Mouse (Mus musculus) forebrain, embryonic 10.5 days (tissue): ENCODE data around the gene Gm11555. TPM values are rescaled to one million over a fixed set of nuclear protein-coding genes. Genes with fewer than 3 reads are reported as not detected.
A peak's percentile ranks its signal among the peaks of the same experiment; 100 is the strongest.
"Not testable (repeated sequence)": the region's sequence is repeated elsewhere in the genome, so short reads cannot be mapped to it uniquely, and the experiment has no call there.

ENCODE experiments used
- DNase-seq: peaks from one replicate; pipeline ENCODE4 v3.0.0-alpha.2; 2017; ENCODE audit warnings: low spot score; ENCODE audit errors: extremely low spot score
- H3K27ac ChIP-seq: fragments of 300-500 bp; sonication (generic); 2 replicates; pipeline ENCODE4 v1.5.1; 2016; ENCODE audit warnings: mild to moderate bottlenecking
- H3K27me3 ChIP-seq: fragments of 300-500 bp; sonication (generic); 2 replicates; pipeline ENCODE4 v1.6.1; 2016; ENCODE audit warnings: mild to moderate bottlenecking; ENCODE audit not compliant: poor library complexity, severe bottlenecking
- H3K36me3 ChIP-seq: fragments of 300-500 bp; sonication (generic); replicated peaks from 2 replicates; pipeline ENCODE4 v1.6.1; 2016; ENCODE audit warnings: mild to moderate bottlenecking, moderate library complexity
- H3K4me1 ChIP-seq: fragments of 300-500 bp; sonication (generic); 2 replicates; pipeline ENCODE4 v1.6.1; 2016
- H3K4me3 ChIP-seq: fragments of 300-500 bp; sonication (generic); 2 replicates; pipeline ENCODE4 v1.5.1; 2016; ENCODE audit warnings: mild to moderate bottlenecking, moderate library complexity
- H3K9me3 ChIP-seq: fragments of 300-500 bp; sonication (generic); 2 replicates; pipeline ENCODE4 v1.6.1; 2016; ENCODE audit warnings: mild to moderate bottlenecking, moderate library complexity
- WGBS: fragments of 180-500 bp; shearing (Covaris S2); methylation state at CpG from one replicate; pipeline ENCODE4 v1.1.7; 2016; 5-methylcytosine and 5-hydroxymethylcytosine counted together
- polyA plus RNA-seq: library from polyadenylated mRNA; unstranded; fragments of >200 nt; fragmentation: Nextera tagmentation; extraction: Ambion mirVana; gene quantifications from 2 replicates; pipeline ENCODE4 v1.2.1, GENCODE M21; 2016

Gene Gm11555
- not detected in 2 replicates for polyA plus RNA-seq

- no peaks in the 10 kb centered on the region for H3K4me1 ChIP-seq
- H3K9me3 ChIP-seq = no peaks in the 10 kb centered on the region
- whole genome bisulfite sequencing = 79% methylated on average over 2 of the region's 2 CpGs
- H3K36me3 ChIP-seq = no peaks in the 10 kb centered on the region
- H3K27ac ChIP-seq = no peak within 1 kb of the TSS
- H3K27me3 ChIP-seq = no peaks in the 10 kb centered on the region
- no peak for DNase-seq
- no peak within 1 kb of the TSS for H3K4me3 ChIP-seq
Observed at GRCm38 (mm10) chr11:99650136-99650535, at the start of gene Gm11555. Gene Gm11555, minus strand, starts transcription at chr11:99650236.

- H3K9me3 ChIP-seq = no peaks in the 10 kb centered on the region
- WGBS = 84% methylated on average over 1 of the region's 1 CpGs
- H3K36me3 ChIP-seq = no peaks in the 10 kb centered on the region
- no peaks in the 10 kb centered on the region for H3K4me1 ChIP-seq
- H3K27ac ChIP-seq = no peak within 1 kb of the TSS
- DNase-seq = no peak
- H3K4me3 ChIP-seq = no peak within 1 kb of the TSS
- no peaks in the 10 kb centered on the region for H3K27me3 ChIP-seq
Observed at GRCm38 (mm10) chr11:99690463-99690862, 40.4 kb upstream of the Gm11555 start, which contains the start of gene Gm14190. Gene Gm14190, minus strand, starts transcription at chr11:99690740.

GRCm38 (mm10) chr11:99685235-99685634, 35.2 kb upstream of the Gm11555 start:
- not testable (repeated sequence) for H3K4me3 ChIP-seq, H3K4me1 ChIP-seq, DNase-seq, H3K27me3 ChIP-seq, H3K36me3 ChIP-seq, H3K9me3 ChIP-seq, H3K27ac ChIP-seq
- 77% methylated on average over 1 of the region's 1 CpGs for WGBS

GRCm38 (mm10) chr11:99683481-99683880, 33.4 kb upstream of the Gm11555 start:
- Histone ChIP-seq H3K4me1 (no peaks in the 10 kb centered on the region), H3K36me3 (no peaks in the 10 kb centered on the region), H3K27ac (no peak overlapping the region), H3K27me3 (no peaks in the 10 kb centered on the region), H3K4me3 (no peak overlapping the region), H3K9me3 (no peaks in the 10 kb centered on the region)
- 89% methylated on average over 2 of the region's 2 CpGs for whole genome bisulfite sequencing
- no peak for DNase-seq

- DNase-seq = no peak
- no peaks in the 10 kb centered on the region for H3K36me3 ChIP-seq
- H3K27me3 ChIP-seq = no peaks in the 10 kb centered on the region
- 0 out of 2 replicates have a peak within 1 kb of the TSS, but pooled peaks have one; percentile 15 for H3K27ac ChIP-seq
- H3K4me3 ChIP-seq = no peak within 1 kb of the TSS
- H3K9me3 ChIP-seq = no peaks in the 10 kb centered on the region; the same call in 1 of the 2 replicates
- H3K4me1 ChIP-seq = no peaks in the 10 kb centered on the region
Observed at GRCm38 (mm10) chr11:99665860-99666259, 15.8 kb upstream of the Gm11555 start, which contains the start of gene Krtap4-6. Gene Krtap4-6, minus strand, starts transcription at chr11:99665960.

GRCm38 (mm10) chr11:99662802-99663201, 12.8 kb upstream of the Gm11555 start:
- Histone ChIP-seq H3K36me3 (no peaks in the 10 kb centered on the region), H3K4me3 (no peak overlapping the region), H3K9me3 (no peaks in the 10 kb centered on the region; the same call in 1 of the 2 replicates), H3K4me1 (no peaks in the 10 kb centered on the region), H3K27me3 (no peaks in the 10 kb centered on the region), H3K27ac (no peak overlapping the region)
- 92% methylated on average over 10 of the region's 10 CpGs for WGBS
- DNase-seq = no peak

- Histone ChIP-seq H3K4me1 (peaks cover 5% of the 10 kb centered on the region; the same call in 1 of the 2 replicates), H3K4me3 (no peak overlapping the region), H3K36me3 (no peaks in the 10 kb centered on the region), H3K27ac (no peak overlapping the region), H3K9me3 (no peaks in the 10 kb centered on the region), H3K27me3 (no peaks in the 10 kb centered on the region)
- DNase-seq = no peak
- WGBS = 90% methylated on average over 4 of the region's 4 CpGs
Observed at GRCm38 (mm10) chr11:99659256-99659655, 9.2 kb upstream of the Gm11555 start.

- H3K4me3 ChIP-seq, H3K27me3 ChIP-seq, H3K4me1 ChIP-seq, DNase-seq, H3K9me3 ChIP-seq, H3K36me3 ChIP-seq: not testable (repeated sequence)
- H3K27ac ChIP-seq = 0 out of 2 replicates have a peak within 1 kb of the TSS, but pooled peaks have one; percentile 20
- WGBS = 64% methylated on average over 10 of the region's 10 CpGs
Observed at GRCm38 (mm10) chr11:99658467-99659010, 8.5 kb upstream of the Gm11555 start, which contains the start of gene Gm11563. Gene Gm11563, minus strand, starts transcription at chr11:99658960.

- Histone ChIP-seq H3K4me1 (peaks cover 5% of the 10 kb centered on the region; the same call in 1 of the 2 replicates), H3K4me3 (no peak overlapping the region), H3K36me3 (no peaks in the 10 kb centered on the region), H3K9me3 (no peaks in the 10 kb centered on the region), H3K27ac (no peak overlapping the region), H3K27me3 (no peaks in the 10 kb centered on the region)
- WGBS = 60% methylated on average over 5 of the region's 5 CpGs
- DNase-seq = no peak
Observed at GRCm38 (mm10) chr11:99657051-99657450, 7.0 kb upstream of the Gm11555 start.

- Histone ChIP-seq H3K27me3 (no peaks in the 10 kb centered on the region), H3K27ac (no peak overlapping the region)
- WGBS = 90% methylated on average over 15 of the region's 15 CpGs
Observed at GRCm38 (mm10) chr11:99646444-99646843, 3.6 kb downstream of the Gm11555 start.

GRCm38 (mm10) chr11:99644351-99644750, 5.7 kb downstream of the Gm11555 start:
- H3K4me3 ChIP-seq = no peak overlapping the region
- H3K27me3 ChIP-seq = no peaks in the 10 kb centered on the region
- no peaks in the 10 kb centered on the region for H3K4me1 ChIP-seq
- no peak overlapping the region for H3K27ac ChIP-seq
- no peaks in the 10 kb centered on the region for H3K36me3 ChIP-seq
- WGBS = 81% methylated on average over 3 of the region's 3 CpGs
- H3K9me3 ChIP-seq = no peaks in the 10 kb centered on the region
- DNase-seq = no peak

More at GRCm38 (mm10) chr11:99646444-99646843, 3.6 kb downstream of the Gm11555 start:
- no peak overlapping the region for H3K4me3 ChIP-seq
- no peaks in the 10 kb centered on the region for H3K4me1 ChIP-seq
- H3K9me3 ChIP-seq = no peaks in the 10 kb centered on the region
- DNase-seq = no peak
- H3K36me3 ChIP-seq = no peaks in the 10 kb centered on the region

GRCm38 (mm10) chr11:99643635-99644139, 6.3 kb downstream of the Gm11555 start, which contains the start of gene Krtap4-7:
Gene Krtap4-7, minus strand, starts transcription at chr11:99644089.
- H3K4me3 ChIP-seq, DNase-seq, H3K9me3 ChIP-seq, H3K4me1 ChIP-seq, H3K36me3 ChIP-seq, H3K27me3 ChIP-seq, H3K27ac ChIP-seq: not testable (repeated sequence)
- WGBS = 85% methylated on average over 9 of the region's 9 CpGs

- H3K36me3 ChIP-seq = no peaks in the 10 kb centered on the region
- no peak overlapping the region for H3K27ac ChIP-seq
- no peaks in the 10 kb centered on the region for H3K4me1 ChIP-seq
- no peaks in the 10 kb centered on the region for H3K27me3 ChIP-seq
- no peaks in the 10 kb centered on the region for H3K9me3 ChIP-seq
- DNase-seq = no peak
- no peak overlapping the region for H3K4me3 ChIP-seq
- 59% methylated on average over 1 of the region's 1 CpGs for WGBS
Observed at GRCm38 (mm10) chr11:99640926-99641325, 9.1 kb downstream of the Gm11555 start.
